Mouse (Mus musculus): ENCODE measurements around the gene Gm20388. TPM values are rescaled to one million over a fixed set of nuclear protein-coding genes. Genes with fewer than 3 reads are reported as not detected.

Gm20388 gene
- polyA plus RNA-seq, 1 experiment from 2014 or later = 8.3 TPM

GRCm38 (mm10) chr8:122617947-122618546 lies 2707.4 kb downstream of the Gm20388 start:
- H3K4me3 ChIP-seq (ENCODE audit: low read depth, low read length) = no peak overlapping the region
- no peak overlapping the region for H3K4me2 ChIP-seq (ENCODE audit: low read length)
- no peak overlapping the region for H3K9ac ChIP-seq (ENCODE audit: low read length)
- H3K4me1 ChIP-seq (replicated peaks; ENCODE audit: control insufficient read depth, insufficient read depth, low read length) = peaks cover 4% of the 10 kb centered on the region; the same call in 1 of the 2 replicates
- H3K36me3 ChIP-seq (ENCODE audit: control insufficient read depth, insufficient read depth, low read length) = peaks cover 9% of the 10 kb centered on the region; the same call in 1 of the 2 replicates
- no peak overlapping the region for H3K27ac ChIP-seq (ENCODE audit: low read depth)
- ATAC-seq (replicated peaks; ENCODE audit: low FRiP score, low TSS enrichment, low read depth) (peak; percentile 6; the same call in 1 of the 2 replicates), DNase-seq (ENCODE audit: low spot score) (peak; percentile 96)
- no peaks in the 10 kb centered on the region for H3K9me3 ChIP-seq (ENCODE audit: control insufficient read depth, low read length)
- no peaks in the 10 kb centered on the region for H3K27me3 ChIP-seq (replicated peaks; ENCODE audit: control insufficient read depth, insufficient read depth, low read length)
- WGBS = 28% methylated on average over 5 of the region's 7 CpGs

GRCm38 (mm10) chr8:122618660-122619378 lies 2708.2 kb downstream of the Gm20388 start:
- peaks cover 9% of the 10 kb centered on the region; the same call in 1 of the 2 replicates for H3K36me3 ChIP-seq (ENCODE audit: control insufficient read depth, insufficient read depth, low read length)
- ATAC-seq (replicated peaks; ENCODE audit: low FRiP score, low TSS enrichment, low read depth) = no peak
- no peak for DNase-seq (ENCODE audit: low spot score)
- 72% methylated on average over 6 of the region's 6 CpGs for WGBS
- peaks cover 4% of the 10 kb centered on the region; the same call in 1 of the 2 replicates for H3K4me1 ChIP-seq (replicated peaks; ENCODE audit: control insufficient read depth, insufficient read depth, low read length)
- no peaks in the 10 kb centered on the region for H3K9me3 ChIP-seq (ENCODE audit: control insufficient read depth, low read length)
- H3K27ac ChIP-seq (ENCODE audit: low read depth) = no peak overlapping the region
- H3K4me3 ChIP-seq (ENCODE audit: low read depth, low read length) = no peak overlapping the region
- H3K4me2 ChIP-seq (ENCODE audit: low read length) = no peak overlapping the region
- H3K9ac ChIP-seq (ENCODE audit: low read length) = no peak overlapping the region
- no peaks in the 10 kb centered on the region for H3K27me3 ChIP-seq (replicated peaks; ENCODE audit: control insufficient read depth, insufficient read depth, low read length)

- WGBS = 22% methylated on average over 5 of the region's 5 CpGs
- H3K4me1 ChIP-seq (replicated peaks; ENCODE audit: control insufficient read depth, insufficient read depth, low read length) = peaks cover 4% of the 10 kb centered on the region; the same call in 1 of the 2 replicates
- no peak overlapping the region for H3K4me2 ChIP-seq (ENCODE audit: low read length)
- H3K9ac ChIP-seq (ENCODE audit: low read length) = no peak overlapping the region
- H3K27ac ChIP-seq (ENCODE audit: low read depth) = no peak overlapping the region
- peaks cover 2% of the 10 kb centered on the region; the same call in 1 of the 2 replicates for H3K36me3 ChIP-seq (ENCODE audit: control insufficient read depth, insufficient read depth, low read length)
- H3K4me3 ChIP-seq (ENCODE audit: low read depth, low read length) = no peak overlapping the region
- DNase-seq (ENCODE audit: low spot score) (no peak), ATAC-seq (replicated peaks; ENCODE audit: low FRiP score, low TSS enrichment, low read depth) (no peak)
- no peaks in the 10 kb centered on the region for H3K27me3 ChIP-seq (replicated peaks; ENCODE audit: control insufficient read depth, insufficient read depth, low read length)
- H3K9me3 ChIP-seq (ENCODE audit: control insufficient read depth, low read length) = no peaks in the 10 kb centered on the region
Observed at GRCm38 (mm10) chr8:122620446-122620845, 2709.8 kb downstream of the Gm20388 start.

- H3K9me3 ChIP-seq (ENCODE audit: control insufficient read depth, low read length) = no peaks in the 10 kb centered on the region
- 63% methylated on average over 6 of the region's 6 CpGs for WGBS
- H3K9ac ChIP-seq (ENCODE audit: low read length) = no peak within 1 kb of the TSS
- no peaks in the 10 kb centered on the region for H3K36me3 ChIP-seq (ENCODE audit: control insufficient read depth, insufficient read depth, low read length)
- H3K27ac ChIP-seq (ENCODE audit: low read depth) = no peak within 1 kb of the TSS
- no peak within 1 kb of the TSS for H3K4me3 ChIP-seq (ENCODE audit: low read depth, low read length)
- ATAC-seq (replicated peaks; ENCODE audit: low FRiP score, low TSS enrichment, low read depth) (no peak), DNase-seq (ENCODE audit: low spot score) (no peak)
- H3K4me1 ChIP-seq (replicated peaks; ENCODE audit: control insufficient read depth, insufficient read depth, low read length) = peaks cover 4% of the 10 kb centered on the region; the same call in 1 of the 2 replicates
- no peak within 1 kb of the TSS for H3K4me2 ChIP-seq (ENCODE audit: low read length)
- H3K27me3 ChIP-seq (replicated peaks; ENCODE audit: control insufficient read depth, insufficient read depth, low read length) = no peaks in the 10 kb centered on the region
Observed at GRCm38 (mm10) chr8:122622727-122623126, 2712.1 kb downstream of the Gm20388 start, which contains the start of gene Pabpn1l. TSS of gene Pabpn1l (minus strand) at chr8:122622739.

- Histone ChIP-seq H3K4me1 (replicated peaks; ENCODE audit: control insufficient read depth, insufficient read depth, low read length) (peaks cover 4% of the 10 kb centered on the region; the same call in 1 of the 2 replicates), H3K27me3 (replicated peaks; ENCODE audit: control insufficient read depth, insufficient read depth, low read length) (no peaks in the 10 kb centered on the region), H3K36me3 (ENCODE audit: control insufficient read depth, insufficient read depth, low read length) (no peaks in the 10 kb centered on the region), H3K4me2 (ENCODE audit: low read length) (no peak overlapping the region), H3K9me3 (ENCODE audit: control insufficient read depth, low read length) (no peaks in the 10 kb centered on the region), H3K27ac (ENCODE audit: low read depth) (no peak overlapping the region), H3K9ac (ENCODE audit: low read length) (no peak overlapping the region), H3K4me3 (ENCODE audit: low read depth, low read length) (no peak overlapping the region)
- 91% methylated on average over 17 of the region's 17 CpGs for WGBS
- ATAC-seq (replicated peaks; ENCODE audit: low FRiP score, low TSS enrichment, low read depth) (no peak), DNase-seq (ENCODE audit: low spot score) (no peak)
Observed at GRCm38 (mm10) chr8:122623844-122624642, 2713.4 kb downstream of the Gm20388 start.

DNA sequence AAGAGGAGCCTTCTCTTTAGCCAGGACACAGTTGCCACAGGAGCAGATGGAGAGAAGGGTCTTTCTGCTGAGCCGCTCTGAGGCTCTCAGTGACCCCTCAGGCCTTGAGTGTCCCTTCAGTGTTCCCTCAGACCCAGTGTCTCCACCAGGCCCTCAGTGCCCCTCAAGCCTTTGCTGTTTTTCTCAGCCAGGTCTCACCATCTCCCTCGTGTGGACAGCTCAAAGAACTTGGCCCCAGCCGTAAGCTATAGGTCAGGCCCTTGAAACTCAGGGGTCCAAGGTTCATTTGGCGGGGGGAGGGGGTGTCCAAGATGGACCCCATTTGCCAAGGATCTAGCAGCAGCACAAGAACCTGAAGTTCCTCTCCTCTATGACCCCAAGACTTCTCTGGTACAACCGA lies 2714.0 kb downstream of the Gm20388 start:
- WGBS = 67% methylated on average over 5 of the region's 5 CpGs
- H3K9me3 ChIP-seq (ENCODE audit: control insufficient read depth, low read length) = no peaks in the 10 kb centered on the region
- H3K36me3 ChIP-seq (ENCODE audit: control insufficient read depth, insufficient read depth, low read length) = no peaks in the 10 kb centered on the region
- no peaks in the 10 kb centered on the region for H3K27me3 ChIP-seq (replicated peaks; ENCODE audit: control insufficient read depth, insufficient read depth, low read length)
- no peak overlapping the region for H3K4me3 ChIP-seq (ENCODE audit: low read depth, low read length)
- no peak for ATAC-seq (replicated peaks; ENCODE audit: low FRiP score, low TSS enrichment, low read depth)
- no peak overlapping the region for H3K27ac ChIP-seq (ENCODE audit: low read depth)
- 0 out of 2 replicates have a peak, but pooled peaks cover 1% of the 10 kb centered on the region for H3K4me1 ChIP-seq (replicated peaks; ENCODE audit: control insufficient read depth, insufficient read depth, low read length)
- no peak overlapping the region for H3K4me2 ChIP-seq (ENCODE audit: low read length)
- no peak for DNase-seq (ENCODE audit: low spot score)
- no peak overlapping the region for H3K9ac ChIP-seq (ENCODE audit: low read length)

GRCm38 (mm10) chr8:122625811-122626210 lies 2715.2 kb downstream of the Gm20388 start:
- H3K9me3 ChIP-seq (ENCODE audit: control insufficient read depth, low read length) = no peaks in the 10 kb centered on the region
- H3K4me2 ChIP-seq (ENCODE audit: low read length) = no peak overlapping the region
- H3K36me3 ChIP-seq (ENCODE audit: control insufficient read depth, insufficient read depth, low read length) = no peaks in the 10 kb centered on the region
- 0 out of 2 replicates have a peak, but pooled peaks cover 5% of the 10 kb centered on the region for H3K27me3 ChIP-seq (replicated peaks; ENCODE audit: control insufficient read depth, insufficient read depth, low read length)
- no peaks in the 10 kb centered on the region for H3K4me1 ChIP-seq (replicated peaks; ENCODE audit: control insufficient read depth, insufficient read depth, low read length)
- no peak overlapping the region for H3K4me3 ChIP-seq (ENCODE audit: low read depth, low read length)
- WGBS = 75% methylated on average over 9 of the region's 9 CpGs
- DNase-seq (ENCODE audit: low spot score) (no peak), ATAC-seq (replicated peaks; ENCODE audit: low FRiP score, low TSS enrichment, low read depth) (no peak)
- H3K27ac ChIP-seq (ENCODE audit: low read depth) = no peak overlapping the region
- H3K9ac ChIP-seq (ENCODE audit: low read length) = no peak overlapping the region

DNA sequence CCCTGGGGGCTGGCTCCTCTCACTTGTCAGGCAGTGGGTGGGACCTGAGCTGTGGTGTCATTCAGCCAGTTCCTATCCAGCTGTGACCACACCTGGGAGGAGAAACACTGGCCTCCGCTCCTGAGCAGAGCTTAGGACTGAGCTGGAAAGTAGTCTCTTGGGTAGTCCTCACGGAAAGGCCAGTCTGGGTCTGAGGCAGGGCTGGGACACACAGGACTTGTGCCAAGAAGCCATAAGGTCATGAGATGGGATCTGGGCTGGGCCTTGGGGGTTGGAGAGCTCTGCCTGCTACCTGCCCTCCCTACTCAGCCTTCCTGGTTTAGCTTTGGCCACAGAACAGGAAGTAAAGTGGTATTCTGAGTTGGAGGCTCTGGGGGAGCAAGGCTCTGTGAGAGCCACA lies 2716.3 kb downstream of the Gm20388 start:
- Histone ChIP-seq H3K36me3 (ENCODE audit: control insufficient read depth, insufficient read depth, low read length) (no peaks in the 10 kb centered on the region), H3K4me1 (replicated peaks; ENCODE audit: control insufficient read depth, insufficient read depth, low read length) (no peaks in the 10 kb centered on the region), H3K27ac (ENCODE audit: low read depth) (no peak overlapping the region), H3K4me3 (ENCODE audit: low read depth, low read length) (no peak overlapping the region), H3K27me3 (replicated peaks; ENCODE audit: control insufficient read depth, insufficient read depth, low read length) (0 out of 2 replicates have a peak, but pooled peaks cover 5% of the 10 kb centered on the region), H3K4me2 (ENCODE audit: low read length) (no peak overlapping the region), H3K9me3 (ENCODE audit: control insufficient read depth, low read length) (no peaks in the 10 kb centered on the region), H3K9ac (ENCODE audit: low read length) (no peak overlapping the region)
- ATAC-seq (replicated peaks; ENCODE audit: low FRiP score, low TSS enrichment, low read depth) (no peak), DNase-seq (ENCODE audit: low spot score) (no peak)
- WGBS = 91% methylated on average over 2 of the region's 2 CpGs
